Mouse (Mus musculus): Measurements from ENCODE around the gene Cep295nl. TPM values are rescaled to one million over a fixed set of nuclear protein-coding genes. Genes with fewer than 3 reads are reported as not detected.

The Cep295nl gene
- polyA plus RNA-seq, 1 experiment, result 0.48 TPM

- no peak overlapping the region for H3K4me3 ChIP-seq (ENCODE audit: insufficient read depth, low read length)
- TF ChIP-seq CTCF (IDR thresholded peaks at IDR 0.05; ENCODE audit: extremely low read depth, insufficient read depth, low read length), result no peak
- TF ChIP-seq POLR2A (IDR thresholded peaks at IDR 0.05; ENCODE audit: extremely low read depth, insufficient read depth, low read length), result no peak
These were observed 29.6 kb upstream of the Cep295nl start for GRCm38 (mm10) chr11:118371876-118372275.

GRCm38 (mm10) chr11:118369657-118370056, 27.4 kb upstream of the Cep295nl start:
- Histone ChIP-seq H3K27ac (ENCODE audit: insufficient read depth, low read length) (no peak overlapping the region), H3K4me1 (ENCODE audit: control insufficient read depth, insufficient read depth, low read length) (no peaks in the 10 kb centered on the region), H3K4me3 (ENCODE audit: insufficient read depth, low read length) (no peak overlapping the region)
- no peak for TF ChIP-seq CTCF (IDR thresholded peaks at IDR 0.05; ENCODE audit: extremely low read depth, insufficient read depth, low read length)
- no peak for TF ChIP-seq POLR2A (IDR thresholded peaks at IDR 0.05; ENCODE audit: extremely low read depth, insufficient read depth, low read length)

More at GRCm38 (mm10) chr11:118371876-118372275, 29.6 kb upstream of the Cep295nl start:
- H3K4me1 ChIP-seq (ENCODE audit: control insufficient read depth, insufficient read depth, low read length), result no peaks in the 10 kb centered on the region
- H3K27ac ChIP-seq (ENCODE audit: insufficient read depth, low read length), result no peak overlapping the region

GRCm38 (mm10) chr11:118369251-118369650, 27.0 kb upstream of the Cep295nl start:
- no peak overlapping the region for H3K27ac ChIP-seq (ENCODE audit: insufficient read depth, low read length)
- TF ChIP-seq CTCF (IDR thresholded peaks at IDR 0.05; ENCODE audit: extremely low read depth, insufficient read depth, low read length), result no peak
- TF ChIP-seq POLR2A (IDR thresholded peaks at IDR 0.05; ENCODE audit: extremely low read depth, insufficient read depth, low read length), result no peak
- no peak overlapping the region for H3K4me3 ChIP-seq (ENCODE audit: insufficient read depth, low read length)
- H3K4me1 ChIP-seq (ENCODE audit: control insufficient read depth, insufficient read depth, low read length), result no peaks in the 10 kb centered on the region

DNA sequence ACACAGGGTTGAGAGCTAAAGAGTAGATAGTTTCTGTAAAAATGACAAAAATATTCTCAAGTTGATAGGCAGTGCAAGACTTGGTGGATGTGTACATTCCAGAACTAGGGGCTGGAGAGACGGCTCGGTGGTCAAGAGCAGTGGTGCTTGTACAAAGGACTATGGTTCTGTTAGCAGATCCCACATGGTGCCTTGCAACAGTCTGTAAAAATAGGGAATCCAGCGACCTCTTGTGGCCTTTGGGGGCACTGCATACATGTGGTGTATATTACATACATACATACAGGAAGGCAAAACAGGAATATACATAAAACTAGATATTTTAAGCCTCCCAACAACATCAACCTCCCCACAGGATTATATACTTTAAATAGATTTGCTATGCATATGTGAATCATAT, 26.0 kb upstream of the Cep295nl start:
- TF ChIP-seq CTCF (IDR thresholded peaks at IDR 0.05; ENCODE audit: extremely low read depth, insufficient read depth, low read length), result peak; percentile 18; the same call in 1 of the 2 replicates
- no peak for TF ChIP-seq POLR2A (IDR thresholded peaks at IDR 0.05; ENCODE audit: extremely low read depth, insufficient read depth, low read length)
- H3K4me3 ChIP-seq (ENCODE audit: insufficient read depth, low read length), result no peak overlapping the region
- H3K27ac ChIP-seq (ENCODE audit: insufficient read depth, low read length), result no peak overlapping the region
- H3K4me1 ChIP-seq (ENCODE audit: control insufficient read depth, insufficient read depth, low read length), result no peaks in the 10 kb centered on the region

GRCm38 (mm10) chr11:118366559-118366958, 24.3 kb upstream of the Cep295nl start:
- no peak overlapping the region for H3K4me3 ChIP-seq (ENCODE audit: insufficient read depth, low read length)
- TF ChIP-seq CTCF (IDR thresholded peaks at IDR 0.05; ENCODE audit: extremely low read depth, insufficient read depth, low read length), result no peak
- TF ChIP-seq POLR2A (IDR thresholded peaks at IDR 0.05; ENCODE audit: extremely low read depth, insufficient read depth, low read length), result no peak

GRCm38 (mm10) chr11:118366108-118366507, 23.8 kb upstream of the Cep295nl start:
- Histone ChIP-seq H3K4me1 (ENCODE audit: control insufficient read depth, insufficient read depth, low read length) (no peaks in the 10 kb centered on the region), H3K4me3 (ENCODE audit: insufficient read depth, low read length) (no peak overlapping the region), H3K27ac (ENCODE audit: insufficient read depth, low read length) (no peak overlapping the region)
- TF ChIP-seq POLR2A (IDR thresholded peaks at IDR 0.05; ENCODE audit: extremely low read depth, insufficient read depth, low read length) (no peak), CTCF (IDR thresholded peaks at IDR 0.05; ENCODE audit: extremely low read depth, insufficient read depth, low read length) (no peak)

More at GRCm38 (mm10) chr11:118366559-118366958, 24.3 kb upstream of the Cep295nl start:
- H3K4me1 ChIP-seq (ENCODE audit: control insufficient read depth, insufficient read depth, low read length), result no peaks in the 10 kb centered on the region
- H3K27ac ChIP-seq (ENCODE audit: insufficient read depth, low read length), result no peak overlapping the region

GRCm38 (mm10) chr11:118365171-118365570, 22.9 kb upstream of the Cep295nl start:
- H3K4me3 ChIP-seq (ENCODE audit: insufficient read depth, low read length), result no peak overlapping the region
- no peak overlapping the region for H3K27ac ChIP-seq (ENCODE audit: insufficient read depth, low read length)
- H3K4me1 ChIP-seq (ENCODE audit: control insufficient read depth, insufficient read depth, low read length), result no peaks in the 10 kb centered on the region
- no peak for TF ChIP-seq POLR2A (IDR thresholded peaks at IDR 0.05; ENCODE audit: extremely low read depth, insufficient read depth, low read length)

GRCm38 (mm10) chr11:118364021-118364420, 21.7 kb upstream of the Cep295nl start:
- Histone ChIP-seq H3K4me3 (ENCODE audit: insufficient read depth, low read length) (no peak overlapping the region), H3K4me1 (ENCODE audit: control insufficient read depth, insufficient read depth, low read length) (no peaks in the 10 kb centered on the region), H3K27ac (ENCODE audit: insufficient read depth, low read length) (no peak overlapping the region)
- no peak for TF ChIP-seq POLR2A (IDR thresholded peaks at IDR 0.05; ENCODE audit: extremely low read depth, insufficient read depth, low read length)
- TF ChIP-seq CTCF (IDR thresholded peaks at IDR 0.05; ENCODE audit: extremely low read depth, insufficient read depth, low read length), result no peak

DNA sequence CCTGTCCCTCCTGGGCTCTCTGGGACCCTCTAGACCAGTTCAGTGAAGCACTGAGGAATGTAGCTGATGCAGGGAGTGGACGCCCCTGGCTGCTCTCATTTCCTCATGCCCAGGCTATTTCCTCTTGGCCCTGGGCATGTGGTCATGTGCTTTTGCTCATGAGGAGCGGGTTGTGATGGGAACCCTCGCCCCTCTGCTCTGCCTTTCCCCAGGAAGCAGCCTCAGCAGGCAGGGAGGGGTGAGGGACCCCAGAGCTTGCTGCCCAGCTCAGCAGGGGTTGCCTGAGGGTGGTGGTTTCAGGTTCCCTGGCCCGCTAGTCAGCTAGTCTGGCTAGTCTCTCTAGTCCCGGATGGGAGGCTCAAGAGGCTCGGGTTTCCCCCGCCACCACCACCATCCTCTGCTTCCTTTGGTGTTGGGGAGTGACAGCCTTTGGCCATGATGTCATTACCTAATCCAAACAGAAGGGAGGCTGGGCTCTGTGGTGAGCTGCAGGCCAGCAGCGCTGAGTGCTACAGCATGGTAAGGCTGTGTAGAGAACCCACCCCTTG, 20.7 kb upstream of the Cep295nl start:
- no peak overlapping the region for H3K4me3 ChIP-seq (ENCODE audit: insufficient read depth, low read length)
- H3K4me1 ChIP-seq (ENCODE audit: control insufficient read depth, insufficient read depth, low read length), result no peaks in the 10 kb centered on the region
- TF ChIP-seq CTCF (IDR thresholded peaks at IDR 0.05; ENCODE audit: extremely low read depth, insufficient read depth, low read length) (no peak), POLR2A (IDR thresholded peaks at IDR 0.05; ENCODE audit: extremely low read depth, insufficient read depth, low read length) (no peak)
- no peak overlapping the region for H3K27ac ChIP-seq (ENCODE audit: insufficient read depth, low read length)

- no peak for TF ChIP-seq POLR2A (IDR thresholded peaks at IDR 0.05; ENCODE audit: extremely low read depth, insufficient read depth, low read length)
- no peak for TF ChIP-seq CTCF (IDR thresholded peaks at IDR 0.05; ENCODE audit: extremely low read depth, insufficient read depth, low read length)
- Histone ChIP-seq H3K27ac (ENCODE audit: insufficient read depth, low read length) (no peak overlapping the region), H3K4me1 (ENCODE audit: control insufficient read depth, insufficient read depth, low read length) (no peaks in the 10 kb centered on the region), H3K4me3 (ENCODE audit: insufficient read depth, low read length) (no peak overlapping the region)
These were observed 20.2 kb upstream of the Cep295nl start for GRCm38 (mm10) chr11:118362501-118362900.
